Mouse (Mus musculus) MEL (cell line): Measurements from ENCODE around the gene Rnf167. TPM values are rescaled to one million over a fixed set of nuclear protein-coding genes. Genes with fewer than 3 reads are reported as not detected.

Experiments
- DNase-seq: peaks from one replicate; pipeline ENCODE4 v3.0.0; 2011; ENCODE audit warnings: low read depth, low spot score
- H3K27ac ChIP-seq: 2 replicates; pipeline ENCODE4 v1.5.1; 2012; ENCODE audit warnings: low read depth, mild to moderate bottlenecking, control low read depth, low read length, moderate library complexity; ENCODE audit not compliant: control insufficient read depth
- H3K27me3 ChIP-seq, 2 experiments: fragments of 150-350 bp in 1 of 2; sonication (generic) in 1 of 2; 2 replicates each; pipeline ENCODE4 v1.6.1; 2012; ENCODE audit warnings: low read length in 2 of 2, mild to moderate bottlenecking in 2 of 2, improper control_type of control experiment in 1 of 2, moderate library complexity in 1 of 2; ENCODE audit not compliant: insufficient read depth in 2 of 2, control insufficient read depth in 1 of 2
- H3K36me3 ChIP-seq, 2 experiments: 2 replicates each; pipeline ENCODE4 v1.6.1; 2012 to 2014; ENCODE audit warnings: low read length in 2 of 2, improper control_type of control experiment in 1 of 2, inconsistent platforms in 1 of 2, mild to moderate bottlenecking in 1 of 2; ENCODE audit not compliant: insufficient read depth in 2 of 2, control insufficient read depth in 1 of 2
- H3K4me1 ChIP-seq, 2 experiments: fragments of 150-350 bp in 1 of 2; sonication (generic) in 1 of 2; 2 replicates each; pipeline ENCODE4 v1.6.1; 2012; ENCODE audit warnings: low read length in 2 of 2, improper control_type of control experiment in 1 of 2, mild to moderate bottlenecking in 1 of 2; ENCODE audit not compliant: insufficient read depth in 2 of 2, control insufficient read depth in 1 of 2
- H3K4me3 ChIP-seq, 2 experiments: fragments of 150-350 bp in 1 of 2; sonication (generic) in 1 of 2; 2 replicates each; pipeline ENCODE4 v1.5.1; 2012; ENCODE audit warnings: low read depth in 2 of 2, low read length in 2 of 2, mild to moderate bottlenecking in 2 of 2, moderate library complexity in 2 of 2, control low read depth in 1 of 2, improper control_type of control experiment in 1 of 2; ENCODE audit not compliant: control insufficient read depth in 1 of 2, insufficient read depth in 1 of 2
- H3K79me2 ChIP-seq: 2 replicates; pipeline ENCODE4 v1.6.1; 2012; ENCODE audit warnings: mild to moderate bottlenecking, low read length, moderate library complexity; ENCODE audit not compliant: control insufficient read depth, poor library complexity, insufficient read depth
- H3K9ac ChIP-seq: 2 replicates; pipeline ENCODE4 v1.6.1; 2012; ENCODE audit warnings: low read depth, mild to moderate bottlenecking, control low read depth, low read length, moderate library complexity; ENCODE audit not compliant: control insufficient read depth, poor library complexity, severe bottlenecking
- H3K9me3 ChIP-seq: fragments of 150-350 bp; sonication (generic); replicated peaks from 2 replicates; pipeline ENCODE4 v1.6.1; 2012; ENCODE audit warnings: mild to moderate bottlenecking, low read length, improper control_type of control experiment, moderate library complexity; ENCODE audit not compliant: insufficient read depth
- BHLHE40 ChIP-seq: IDR thresholded peaks from 2 replicates; pipeline ENCODE4 v1.6.1; 2012; ENCODE audit warnings: low read depth, mild to moderate bottlenecking, inconsistent platforms, low read length, improper control_type of control experiment, borderline replicate concordance
- E2F4 ChIP-seq: IDR thresholded peaks from 2 replicates; pipeline ENCODE4 v1.6.1; 2011; ENCODE audit warnings: low read depth, low read length, improper control_type of control experiment, borderline replicate concordance
- ELF1 ChIP-seq: IDR thresholded peaks from 2 replicates; pipeline ENCODE4 v1.6.1; 2014; ENCODE audit warnings: low read depth, mild to moderate bottlenecking, inconsistent platforms, low read length, improper control_type of control experiment, moderate library complexity
- ETS1 ChIP-seq: IDR thresholded peaks from 2 replicates; pipeline ENCODE4 v1.6.1; 2012; ENCODE audit warnings: low read depth, mild to moderate bottlenecking, inconsistent platforms, low read length, improper control_type of control experiment, moderate library complexity
- GATA1 ChIP-seq: IDR thresholded peaks from 2 replicates; pipeline ENCODE4 v1.6.1; 2011; ENCODE audit warnings: low read depth, low read length, improper control_type of control experiment
- HCFC1 ChIP-seq: IDR thresholded peaks from 2 replicates; pipeline ENCODE4 v1.6.1; 2012; ENCODE audit warnings: low read depth, mild to moderate bottlenecking, inconsistent platforms, low read length, improper control_type of control experiment, moderate library complexity
- JUND ChIP-seq: IDR thresholded peaks from 2 replicates; pipeline ENCODE4 v1.6.1; 2011; ENCODE audit warnings: low read depth, mild to moderate bottlenecking, improper control_type of control experiment, low read length
- MAFK ChIP-seq: IDR thresholded peaks from 2 replicates; pipeline ENCODE4 v1.6.1; 2011; ENCODE audit warnings: low read depth, mild to moderate bottlenecking, low read length, improper control_type of control experiment, borderline replicate concordance
- MAX ChIP-seq: IDR thresholded peaks from 2 replicates; pipeline ENCODE4 v1.6.1; 2011; ENCODE audit warnings: low read length, improper control_type of control experiment
- MEF2A ChIP-seq: IDR thresholded peaks from 2 replicates; pipeline ENCODE4 v1.6.1; 2014; ENCODE audit warnings: low read depth, mild to moderate bottlenecking, inconsistent platforms, low read length, improper control_type of control experiment; ENCODE audit not compliant: poor library complexity, insufficient replicate concordance, severe bottlenecking; ENCODE audit errors: extremely low read depth
- MXI1 ChIP-seq: IDR thresholded peaks from 2 replicates; pipeline ENCODE4 v1.6.1; 2011; ENCODE audit warnings: mild to moderate bottlenecking, low read depth, low read length, improper control_type of control experiment
- MYB ChIP-seq: IDR thresholded peaks from 2 replicates; pipeline ENCODE4 v1.6.1; 2011; ENCODE audit warnings: mild to moderate bottlenecking, low read depth, low read length, improper control_type of control experiment
- MYC ChIP-seq: IDR thresholded peaks from 2 replicates; pipeline ENCODE4 v1.6.1; 2011; ENCODE audit warnings: low read depth, mild to moderate bottlenecking, low read length, improper control_type of control experiment, moderate library complexity
- NELFE ChIP-seq: IDR thresholded peaks from 2 replicates; pipeline ENCODE4 v1.6.1; 2011; ENCODE audit warnings: low read depth, low read length, improper control_type of control experiment
- NRF1 ChIP-seq: IDR thresholded peaks from 2 replicates; pipeline ENCODE4 v1.6.1; 2014; ENCODE audit warnings: low read depth, mild to moderate bottlenecking, inconsistent platforms, low read length, improper control_type of control experiment, moderate library complexity; ENCODE audit not compliant: poor library complexity, insufficient read depth, severe bottlenecking
- POLR2AphosphoS2 ChIP-seq: IDR thresholded peaks from 2 replicates; pipeline ENCODE4 v1.6.1; 2011; ENCODE audit warnings: low read length, improper control_type of control experiment
- RAD21 ChIP-seq: IDR thresholded peaks from 2 replicates; pipeline ENCODE4 v1.6.1; 2011; ENCODE audit warnings: mild to moderate bottlenecking, low read depth, low read length, improper control_type of control experiment
- RCOR1 ChIP-seq: IDR thresholded peaks from 2 replicates; pipeline ENCODE4 v1.6.1; 2012; ENCODE audit warnings: low read depth, mild to moderate bottlenecking, inconsistent platforms, low read length, improper control_type of control experiment
- SIN3A ChIP-seq: IDR thresholded peaks from 2 replicates; pipeline ENCODE4 v1.6.1; 2012; ENCODE audit warnings: low read length, improper control_type of control experiment, inconsistent platforms
- TBP ChIP-seq: IDR thresholded peaks from 2 replicates; pipeline ENCODE4 v1.8.0; 2011; ENCODE audit warnings: low read depth, low read length, improper control_type of control experiment
- TCF12 ChIP-seq: IDR thresholded peaks from 2 replicates; pipeline ENCODE4 v1.6.1; 2014; ENCODE audit warnings: low read depth, mild to moderate bottlenecking, inconsistent platforms, low read length, improper control_type of control experiment, moderate library complexity
- USF1 ChIP-seq: IDR thresholded peaks from 2 replicates; pipeline ENCODE4 v1.6.1; 2014; ENCODE audit warnings: low read depth, mild to moderate bottlenecking, inconsistent platforms, low read length, improper control_type of control experiment, moderate library complexity
- USF2 ChIP-seq, 2 experiments: IDR thresholded peaks; 2 replicates each; pipeline ENCODE4 v1.6.1; 2011 to 2012; ENCODE audit warnings: improper control_type of control experiment in 2 of 2, low read length in 2 of 2, borderline replicate concordance in 1 of 2, inconsistent platforms in 1 of 2, low read depth in 1 of 2, mild to moderate bottlenecking in 1 of 2; ENCODE audit not compliant: insufficient read depth in 1 of 2
- ZKSCAN1 ChIP-seq: IDR thresholded peaks from 2 replicates; pipeline ENCODE4 v1.6.1; 2012; ENCODE audit warnings: low read depth, mild to moderate bottlenecking, inconsistent platforms, low read length, improper control_type of control experiment, moderate library complexity
- ZMIZ1 ChIP-seq: IDR thresholded peaks from 2 replicates; pipeline ENCODE4 v1.6.1; 2012; ENCODE audit warnings: low read depth, mild to moderate bottlenecking, inconsistent platforms, low read length, improper control_type of control experiment, moderate library complexity
- ZNF384 ChIP-seq: IDR thresholded peaks from 2 replicates; pipeline ENCODE4 v1.6.1; 2012; ENCODE audit warnings: low read depth, mild to moderate bottlenecking, inconsistent platforms, low read length, improper control_type of control experiment
- polyA plus RNA-seq, 2 experiments: library from polyadenylated mRNA; stranded (reverse) in 1 of 2; unstranded in 1 of 2; fragments of >175 nt in 1 of 2; fragments of >200 nt in 1 of 2; gene quantifications; 2 replicates each; pipeline versions ENCODE4 v1.2.1 to v1.2.4; 2012; ENCODE audit warnings: low replicate concordance in 2 of 2, low read depth in 1 of 2; ENCODE audit not compliant: insufficient read length in 2 of 2, insufficient read depth in 1 of 2, missing spikeins in 1 of 2
- total RNA-seq: library from RNA; depleted of rRNA; stranded (reverse); fragments of 300-350 nt; gene quantifications from 2 replicates; pipeline ENCODE4 v1.2.3, GENCODE M21; 2012

The Rnf167 gene
- total and polyA plus RNA-seq, 3 experiments: 31.4 to 44.4 TPM; not detected in 1

GRCm38 (mm10) chr11:70656456-70656927 lies 9.5 kb downstream of the Rnf167 start:
- DNase-seq: peak; percentile 71
- TF ChIP-seq JUND: no peak
- peak; percentile 35; the same call in 1 of the 2 replicates for TF ChIP-seq TCF12
- TF ChIP-seq NRF1: no peak
- peak; percentile 24; the same call in 1 of the 2 replicates for TF ChIP-seq MXI1
- no peak for TF ChIP-seq POLR2AphosphoS2
- 0 out of 2 replicates have a peak, but pooled peaks have one; percentile 16 for TF ChIP-seq MAFK
- TF ChIP-seq TBP: 0 out of 2 replicates have a peak, but pooled peaks have one; percentile 14
- peak; percentile 26; the same call in 1 of the 2 replicates for TF ChIP-seq BHLHE40
- TF ChIP-seq ZMIZ1: 0 out of 2 replicates have a peak, but pooled peaks have one; percentile 23
- peak; percentile 55 for TF ChIP-seq SIN3A
- TF ChIP-seq MYC: peak; percentile 80; the same call in 1 of the 2 replicates
- TF ChIP-seq ETS1: no peak
- TF ChIP-seq MAX: peak; percentile 88
- 0 out of 2 replicates have a peak, but pooled peaks have one; percentile 4 for TF ChIP-seq NELFE
- Histone ChIP-seq H3K27ac (peak overlapping the region; percentile 99), H3K27me3 (no peaks in the 10 kb centered on the region), H3K9me3 (no peaks in the 10 kb centered on the region), H3K4me1 (peaks cover 2 to 28% of the 10 kb centered on the region in 2 experiments), H3K9ac (peak overlapping the region; percentile 88), H3K4me3 (peak overlapping the region; percentile 74 to 80), H3K79me2 (peaks cover 45% of the 10 kb centered on the region), H3K36me3 (peaks cover 6 to 23% of the 10 kb centered on the region in 2 experiments; a peak in 3 of 4 replicates)

GRCm38 (mm10) chr11:70656964-70657363 lies 9.9 kb downstream of the Rnf167 start, which contains the start of gene Eno3:
Gene Eno3, plus strand, starts transcription at chr11:70657202.
- Histone ChIP-seq H3K27me3 (no peaks in the 10 kb centered on the region), H3K79me2 (peaks cover 41% of the 10 kb centered on the region), H3K4me3 (peak within 1 kb of the TSS; percentile 74 to 80), H3K4me1 (peaks cover 2 to 23% of the 10 kb centered on the region in 2 experiments), H3K9ac (peak within 1 kb of the TSS; percentile 88), H3K36me3 (peaks cover 6 to 19% of the 10 kb centered on the region in 2 experiments; a peak in 3 of 4 replicates), H3K9me3 (no peaks in the 10 kb centered on the region), H3K27ac (peak within 1 kb of the TSS; percentile 99)
- TF ChIP-seq ETS1 (no peak; the same call in 1 of the 2 replicates), USF2 (IDR thresholded peaks at IDR 0.05; ENCODE audit: borderline replicate concordance in 1 of 2, insufficient read depth in 1 of 2, low read depth in 1 of 2, low read length in 2 of 2) (no peak), MAX (no peak), GATA1 (no peak), RCOR1 (no peak), POLR2AphosphoS2 (no peak), MEF2A (no peak), NELFE (0 out of 2 replicates have a peak, but pooled peaks have one; percentile 18), E2F4 (no peak), ELF1 (no peak), MYC (no peak), RAD21 (no peak), ZNF384 (0 out of 2 replicates have a peak, but pooled peaks have one; percentile 50), USF1 (no peak), MXI1 (no peak), SIN3A (0 out of 2 replicates have a peak, but pooled peaks have one; percentile 3), MYB (no peak), HCFC1 (no peak), MAFK (no peak), ZKSCAN1 (no peak)
- peak; percentile 63 for DNase-seq
